Mouse (Mus musculus) stomach, postnatal 0 days (tissue): ENCODE data around the gene Zfp773. TPM values are rescaled to one million over a fixed set of nuclear protein-coding genes. Genes with fewer than 3 reads are reported as not detected.
"Not testable (repeated sequence)": the region's sequence is repeated elsewhere in the genome, so short reads cannot be mapped to it uniquely, and the experiment has no call there.

Experiments used
- ATAC-seq: fragments of 200-750 bp; cut with Nextera tagmentation; 2 replicates; pipeline ENCODE4 v1.8.0; 2017; ENCODE audit not compliant: low FRiP score, low TSS enrichment
- DNase-seq: peaks from one replicate; pipeline ENCODE4 v3.0.0-alpha.2; 2016; ENCODE audit warnings: low spot score
- H3K27ac ChIP-seq: fragments of 300-500 bp; sonication (generic); replicated peaks from 2 replicates; pipeline ENCODE4 v1.5.1; 2014; ENCODE audit warnings: mild to moderate bottlenecking, control low read depth
- H3K27me3 ChIP-seq: fragments of 300-500 bp; sonication (generic); 2 replicates; pipeline ENCODE4 v1.6.1; 2014; ENCODE audit warnings: low read length; ENCODE audit not compliant: control insufficient read depth, insufficient read depth
- H3K36me3 ChIP-seq: fragments of 300-500 bp; sonication (generic); 2 replicates; pipeline ENCODE4 v1.6.1; 2014; ENCODE audit warnings: low read length, mixed read lengths; ENCODE audit not compliant: control insufficient read depth, insufficient read depth
- H3K4me1 ChIP-seq: fragments of 300-500 bp; sonication (generic); replicated peaks from 2 replicates; pipeline ENCODE4 v1.6.1; 2014; ENCODE audit warnings: antibody characterized with exemption; ENCODE audit not compliant: control insufficient read depth, insufficient read depth
- H3K4me2 ChIP-seq: fragments of 300-500 bp; sonication (generic); replicated peaks from 2 replicates; pipeline ENCODE4 v1.6.1; 2014; ENCODE audit warnings: low read depth, mild to moderate bottlenecking, control low read depth, moderate library complexity
- H3K4me3 ChIP-seq: fragments of 300-500 bp; sonication (generic); 2 replicates; pipeline ENCODE4 v1.5.1; 2014; ENCODE audit warnings: low read depth, low read length, control low read depth
- H3K9ac ChIP-seq: fragments of 300-500 bp; sonication (generic); 2 replicates; pipeline ENCODE4 v1.6.1; 2014; ENCODE audit warnings: mild to moderate bottlenecking, low read length, control low read depth, mixed read lengths
- H3K9me3 ChIP-seq: fragments of 300-500 bp; sonication (generic); 2 replicates; pipeline ENCODE4 v1.6.1; 2016; ENCODE audit warnings: low read length; ENCODE audit not compliant: control insufficient read depth
- CTCF ChIP-seq: IDR thresholded peaks from 2 replicates; pipeline ENCODE4 v1.5.1; 2016; ENCODE audit warnings: antibody characterized with exemption, low read depth, mild to moderate bottlenecking, moderate library complexity
- EP300 ChIP-seq: optimal IDR thresholded peaks from 2 replicates; pipeline ENCODE3; 2016; ENCODE audit warnings: antibody characterized with exemption
- WGBS: fragments of 180-500 bp; shearing (Covaris S2); extraction: QIAGEN DNeasy Blood & Tissue Kit; methylation state at CpG from one replicate; pipeline ENCODE4 v1.1.7; 2014; 5-methylcytosine and 5-hydroxymethylcytosine counted together
- polyA plus RNA-seq: library from polyadenylated mRNA; unstranded; fragments of >200 nt; fragmentation: Nextera tagmentation; extraction: Ambion mirVana; gene quantifications from 2 replicates; pipeline ENCODE4 v1.2.1, GENCODE M21; 2015

Zfp773 gene
- polyA plus RNA-seq, 1 experiment from 2014 or later = 0.63 TPM

DNA sequence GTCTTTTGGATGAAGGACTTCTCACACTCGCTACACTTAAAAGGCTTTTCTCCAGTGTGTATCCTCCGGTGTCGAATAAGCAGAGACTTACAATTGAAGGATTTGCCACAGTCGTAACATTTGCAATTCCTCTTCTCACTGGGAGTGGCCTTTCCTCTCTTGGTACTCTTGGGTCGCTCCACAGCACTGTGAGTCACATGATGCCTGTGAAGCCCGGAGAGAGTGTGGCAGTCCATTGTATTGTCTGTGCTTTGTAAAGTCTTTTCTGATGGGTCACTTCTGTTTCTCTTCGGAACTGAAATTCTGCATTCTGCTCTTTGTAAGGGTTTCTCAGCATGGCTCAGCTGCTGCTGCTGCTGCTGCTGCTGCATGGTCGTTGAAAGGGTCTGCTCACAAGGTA lies 3.8 kb downstream of the Zfp773 start:
- WGBS = 72% methylated on average over 8 of the region's 8 CpGs
- no peak overlapping the region for H3K27ac ChIP-seq
- no peak overlapping the region for H3K4me3 ChIP-seq
- no peak overlapping the region for H3K9ac ChIP-seq
- TF ChIP-seq CTCF (no peak), EP300 (no peak)
- no peaks in the 10 kb centered on the region for H3K4me1 ChIP-seq
- no peaks in the 10 kb centered on the region for H3K36me3 ChIP-seq
- no peak for DNase-seq
- H3K9me3 ChIP-seq = no peaks in the 10 kb centered on the region
- H3K4me2 ChIP-seq = no peak overlapping the region
- ATAC-seq = no peak
- H3K27me3 ChIP-seq = no peaks in the 10 kb centered on the region

DNA sequence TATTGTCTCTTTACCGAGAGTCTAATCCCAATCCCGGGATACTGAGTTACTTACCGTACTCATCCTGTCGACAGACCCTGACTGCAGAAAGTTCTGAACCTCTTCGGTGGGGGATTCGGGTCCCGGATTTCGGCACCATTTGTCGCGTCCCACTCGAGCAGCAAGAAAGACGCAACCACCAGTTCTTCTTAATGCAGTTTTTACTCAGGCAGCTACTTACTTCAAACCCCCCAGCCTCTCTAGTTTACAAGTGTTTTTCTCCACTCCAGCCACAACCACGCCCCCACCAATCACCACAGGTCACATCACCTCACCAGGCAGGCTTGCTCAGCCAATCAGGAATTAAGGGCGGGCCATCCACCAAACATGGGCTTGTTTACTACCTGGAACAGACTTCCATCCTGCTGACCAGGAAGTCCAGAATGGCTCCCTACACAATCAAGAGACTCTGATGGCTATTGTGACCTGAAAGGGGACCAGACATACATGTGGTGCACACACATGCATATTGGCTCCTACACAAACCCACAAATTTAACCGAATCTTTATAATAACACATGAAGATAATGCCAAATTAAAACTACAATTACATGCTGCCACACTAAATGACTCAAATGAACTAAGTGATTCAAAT lies 5.9 kb downstream of the Zfp773 start:
- not testable (repeated sequence) for H3K9ac ChIP-seq, H3K36me3 ChIP-seq, H3K4me3 ChIP-seq, H3K4me1 ChIP-seq, ATAC-seq, H3K27me3 ChIP-seq, H3K27ac ChIP-seq, H3K4me2 ChIP-seq, DNase-seq, H3K9me3 ChIP-seq
- WGBS = 93% methylated on average over 14 of the region's 15 CpGs

DNA sequence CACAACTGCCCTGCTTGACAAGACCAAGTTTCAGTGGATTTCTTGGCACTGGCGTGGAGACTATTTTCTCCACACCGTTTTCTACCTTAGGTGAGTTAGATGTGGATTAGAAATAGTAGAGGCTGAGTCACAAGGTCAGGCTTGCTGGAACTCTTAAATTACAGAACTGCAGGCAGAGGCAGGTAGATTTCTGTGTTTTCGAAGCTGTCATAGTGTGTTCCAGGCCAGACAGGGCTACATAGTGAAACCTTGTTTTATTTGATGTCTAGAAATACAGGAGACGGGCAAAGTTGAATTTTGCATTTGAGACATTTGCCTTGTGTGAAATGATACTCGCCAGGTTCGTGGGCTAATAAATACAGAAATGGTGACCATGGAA lies 15.0 kb downstream of the Zfp773 start:
- no peaks in the 10 kb centered on the region for H3K9me3 ChIP-seq
- H3K4me1 ChIP-seq = 0 out of 2 replicates have a peak, but pooled peaks cover 2% of the 10 kb centered on the region
- WGBS = 52% methylated on average over 6 of the region's 6 CpGs
- H3K27ac ChIP-seq = no peak overlapping the region
- no peak for DNase-seq
- H3K27me3 ChIP-seq = no peaks in the 10 kb centered on the region
- TF ChIP-seq EP300 (no peak), CTCF (no peak)
- H3K4me3 ChIP-seq = peak overlapping the region; percentile 63
- no peak for ATAC-seq
- H3K9ac ChIP-seq = no peak overlapping the region
- peak overlapping the region; percentile 66 for H3K4me2 ChIP-seq
- H3K36me3 ChIP-seq = peaks cover 5% of the 10 kb centered on the region; the same call in 1 of the 2 replicates

DNA sequence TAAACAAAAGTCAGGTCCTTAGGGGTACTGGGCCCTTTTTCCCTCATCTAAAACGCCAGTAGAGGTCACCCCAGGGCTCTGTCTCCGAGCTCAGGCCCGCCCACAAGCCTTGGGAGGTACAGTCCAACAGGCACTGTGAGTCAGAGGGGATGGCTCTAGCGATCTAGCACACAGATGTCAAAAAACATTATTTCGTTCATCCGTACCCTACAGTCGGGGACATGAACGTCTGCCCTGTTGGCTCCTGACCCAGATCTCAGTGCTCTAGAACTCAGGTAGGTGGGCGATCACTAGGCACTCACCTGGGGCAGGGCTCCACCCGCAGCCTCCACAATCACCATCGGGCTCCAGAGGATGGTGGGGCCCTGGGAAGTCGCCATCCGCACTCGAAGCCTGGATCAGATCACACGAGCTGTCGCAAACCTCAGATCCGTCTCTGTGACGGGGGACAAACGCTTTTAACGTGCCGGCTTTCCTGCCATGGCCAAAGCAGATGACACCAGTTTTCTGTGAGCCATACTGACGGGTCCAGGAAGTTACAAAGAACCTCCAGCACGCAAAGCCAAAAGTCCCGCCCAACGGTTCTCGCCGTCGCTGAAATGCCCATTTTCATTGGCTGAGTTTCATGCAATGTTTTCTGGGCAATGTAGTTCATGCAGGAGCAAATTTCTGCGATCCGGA lies 15.5 kb downstream of the Zfp773 start, which contains the start of gene Zfp954:
Gene Zfp954 (minus strand): TSS at position 568 of the 681 bp plus-strand sequence.
- Histone ChIP-seq H3K36me3 (peaks cover 5% of the 10 kb centered on the region; the same call in 1 of the 2 replicates), H3K9me3 (no peaks in the 10 kb centered on the region), H3K4me1 (0 out of 2 replicates have a peak, but pooled peaks cover 2% of the 10 kb centered on the region), H3K4me2 (peak within 1 kb of the TSS; percentile 66), H3K27me3 (no peaks in the 10 kb centered on the region), H3K4me3 (peak within 1 kb of the TSS; percentile 63), H3K9ac (peak within 1 kb of the TSS; percentile 63), H3K27ac (peak within 1 kb of the TSS; percentile 79)
- ATAC-seq (peak; percentile 96), DNase-seq (peak; percentile 85)
- under 1% methylated on average over 30 of the region's 30 CpGs for WGBS
- TF ChIP-seq EP300 (no peak), CTCF (peak; percentile 69)

DNA sequence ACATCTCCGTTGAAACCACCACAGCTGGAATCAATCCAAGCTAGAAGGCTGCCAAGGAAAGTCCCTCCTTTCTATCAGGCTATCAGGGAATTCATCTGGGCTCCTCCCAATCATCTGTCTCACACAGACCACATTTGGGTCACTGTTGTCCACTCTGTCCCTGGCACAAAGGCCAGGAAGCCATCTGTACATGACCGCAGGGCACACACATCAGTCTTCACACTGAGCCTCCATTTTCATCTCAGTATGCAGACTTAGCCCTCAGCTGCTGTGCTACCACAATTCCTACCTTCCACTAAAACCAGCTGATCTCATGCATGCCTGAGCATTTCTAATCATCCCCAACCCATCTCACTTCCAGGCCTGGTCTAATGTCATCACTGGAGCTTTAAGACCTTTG lies 18.1 kb downstream of the Zfp773 start:
- TF ChIP-seq CTCF = no peak
- no peak for TF ChIP-seq EP300
- 0 out of 2 replicates have a peak, but pooled peaks cover 2% of the 10 kb centered on the region for H3K4me1 ChIP-seq
- no peak for ATAC-seq
- no peaks in the 10 kb centered on the region for H3K9me3 ChIP-seq
- H3K4me2 ChIP-seq = no peak overlapping the region
- 91% methylated on average over 2 of the region's 2 CpGs for WGBS
- H3K36me3 ChIP-seq = peaks cover 9% of the 10 kb centered on the region
- H3K4me3 ChIP-seq = no peak overlapping the region
- H3K9ac ChIP-seq = no peak overlapping the region
- no peak for DNase-seq
- no peaks in the 10 kb centered on the region for H3K27me3 ChIP-seq
- no peak overlapping the region for H3K27ac ChIP-seq

DNA sequence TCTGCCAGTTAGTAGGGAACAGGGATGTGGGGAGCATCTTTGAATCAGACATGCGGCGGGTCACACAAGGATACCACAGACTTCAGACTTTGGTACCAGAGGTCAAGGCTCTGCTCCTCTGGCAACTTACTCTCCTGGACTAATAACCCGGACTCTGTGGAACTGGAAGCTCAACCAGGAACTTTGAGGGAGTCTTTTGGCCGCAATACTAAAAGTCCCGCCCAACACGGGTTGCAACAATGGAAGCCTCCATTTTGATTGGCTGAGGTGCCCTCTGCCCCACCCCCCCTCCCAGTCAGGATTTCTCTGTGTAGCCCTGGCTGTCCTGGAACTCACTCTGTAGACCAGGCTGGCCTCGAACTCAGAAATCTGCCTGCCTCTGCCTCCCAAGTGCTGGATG lies 28.1 kb downstream of the Zfp773 start:
- TF ChIP-seq EP300 (no peak), CTCF (no peak)
- 91% methylated on average over 7 of the region's 7 CpGs for WGBS

More for the DNA sequence above, 28.1 kb downstream of the Zfp773 start:
- Histone ChIP-seq H3K4me3 (no peak overlapping the region), H3K9me3 (no peaks in the 10 kb centered on the region), H3K36me3 (no peaks in the 10 kb centered on the region), H3K27me3 (no peaks in the 10 kb centered on the region), H3K27ac (no peak overlapping the region), H3K4me1 (no peaks in the 10 kb centered on the region), H3K4me2 (no peak overlapping the region), H3K9ac (no peak overlapping the region)
- ATAC-seq = no peak
- no peak for DNase-seq

Other genes starting within 250 kb of the Zfp773 start
- not detected in 2 replicates for gene Aurkc, start 141.5 kb downstream of the Zfp773 start, polyA plus RNA-seq
- gene Zfp954, start 15.3 kb downstream of the Zfp773 start, polyA plus RNA-seq = 10.0 and 10.7 TPM in 2 replicates
- gene Zfp418, start 34.6 kb upstream of the Zfp773 start, polyA plus RNA-seq = 1.2 and 1.4 TPM in 2 replicates
- 6.9 and 7.4 TPM in 2 replicates for gene Zfp772, start 73.2 kb upstream of the Zfp773 start, polyA plus RNA-seq
- 0.27 and 0.34 TPM in 2 replicates for gene Vmn2r29, start 110.6 kb upstream of the Zfp773 start, polyA plus RNA-seq
- 1.8 and 2.3 TPM in 2 replicates for gene Gm45844, start 141.5 kb upstream of the Zfp773 start, polyA plus RNA-seq
- gene Clcn4, start 164.1 kb upstream of the Zfp773 start, polyA plus RNA-seq = 34.6 and 35.5 TPM in 2 replicates
- 0.01 TPM in 1 of 2 replicates, not detected in the other for gene Vmn2r30, start 200.9 kb upstream of the Zfp773 start, polyA plus RNA-seq
- gene Gm45783, start 237.8 kb upstream of the Zfp773 start, polyA plus RNA-seq = not detected in 2 replicates